Mouse (Mus musculus): ENCODE data around the gene Prn. TPM values are rescaled to one million over a fixed set of nuclear protein-coding genes. Genes with fewer than 3 reads are reported as not detected.

Gene Prn
- polyA plus RNA-seq, 1 experiment from 2014 or later = not detected

DNA sequence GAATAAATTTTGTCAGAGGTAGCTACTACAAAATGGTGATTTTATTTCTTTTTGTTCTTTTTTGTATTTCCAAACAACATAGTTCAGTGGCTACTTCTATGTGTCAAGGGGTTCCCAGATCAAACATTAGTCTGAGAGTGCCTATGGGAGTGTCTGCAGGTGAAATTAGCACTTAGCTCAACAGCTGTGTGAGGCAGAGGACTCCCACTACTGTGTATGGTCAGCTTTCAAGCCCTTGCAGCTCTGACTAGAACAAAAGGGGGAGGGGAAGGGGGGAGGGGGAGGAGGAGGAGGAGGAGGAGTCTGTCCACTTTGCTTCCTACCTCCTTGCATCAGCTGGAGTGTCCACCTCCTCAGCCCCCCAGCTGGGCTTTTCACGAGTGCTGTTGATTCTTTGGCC, 34.6 kb downstream of the Prn start:
- Histone ChIP-seq H3K4me2 (replicated peaks; ENCODE audit: low read depth, low read length) (no peak overlapping the region), H3K27ac (ENCODE audit: low read length) (no peak overlapping the region), H3K27me3 (replicated peaks; ENCODE audit: insufficient read depth, low read length) (no peaks in the 10 kb centered on the region), H3K4me1 (ENCODE audit: insufficient read depth, low read depth, low read length) (no peaks in the 10 kb centered on the region), H3K9me3 (ENCODE audit: low read length) (no peaks in the 10 kb centered on the region), H3K9ac (replicated peaks; ENCODE audit: low read depth) (no peak overlapping the region), H3K36me3 (ENCODE audit: insufficient read depth, low read length) (no peaks in the 10 kb centered on the region), H3K4me3 (ENCODE audit: low read depth, low read length) (no peak overlapping the region)
- TF ChIP-seq EP300 (IDR thresholded peaks at IDR 0.05) (no peak), CTCF (IDR thresholded peaks at IDR 0.05) (no peak)
- ATAC-seq (peak; percentile 57), DNase-seq (ENCODE audit: low spot score) (peak; percentile 26)
- WGBS = 17% methylated on average over 1 of the region's 1 CpGs

DNA sequence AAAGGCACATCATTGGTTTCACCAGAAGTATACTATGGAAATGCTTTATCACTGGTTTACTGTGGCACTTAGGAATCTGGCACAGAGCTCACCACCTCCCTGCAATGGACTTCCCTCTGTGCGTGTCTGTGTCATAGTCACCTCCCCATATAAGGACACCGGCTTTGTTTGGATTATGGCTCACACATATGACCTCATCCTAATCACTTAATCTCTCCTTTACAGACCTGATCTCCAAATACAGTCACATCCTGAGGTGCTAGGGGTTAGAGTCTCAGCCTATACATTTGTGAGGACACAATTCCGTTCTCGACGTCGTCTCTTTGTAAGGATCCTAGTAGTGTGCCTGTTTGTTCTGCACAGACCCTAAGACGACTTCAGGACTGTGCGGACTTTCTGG, 35.5 kb downstream of the Prn start:
- DNase-seq (ENCODE audit: low spot score) (peak; percentile 63), ATAC-seq (peak; percentile 79)
- TF ChIP-seq CTCF (IDR thresholded peaks at IDR 0.05) (no peak), EP300 (IDR thresholded peaks at IDR 0.05) (peak; percentile 55)
- H3K9me3 ChIP-seq (ENCODE audit: low read length) = no peaks in the 10 kb centered on the region
- H3K4me3 ChIP-seq (ENCODE audit: low read depth, low read length) = no peak overlapping the region
- H3K4me1 ChIP-seq (ENCODE audit: insufficient read depth, low read depth, low read length) = no peaks in the 10 kb centered on the region
- H3K4me2 ChIP-seq (replicated peaks; ENCODE audit: low read depth, low read length) = no peak overlapping the region
- no peaks in the 10 kb centered on the region for H3K27me3 ChIP-seq (replicated peaks; ENCODE audit: insufficient read depth, low read length)
- WGBS = 54% methylated on average over 8 of the region's 8 CpGs
- H3K27ac ChIP-seq (ENCODE audit: low read length) = no peak overlapping the region
- H3K36me3 ChIP-seq (ENCODE audit: insufficient read depth, low read length) = no peaks in the 10 kb centered on the region
- H3K9ac ChIP-seq (replicated peaks; ENCODE audit: low read depth) = no peak overlapping the region

DNA sequence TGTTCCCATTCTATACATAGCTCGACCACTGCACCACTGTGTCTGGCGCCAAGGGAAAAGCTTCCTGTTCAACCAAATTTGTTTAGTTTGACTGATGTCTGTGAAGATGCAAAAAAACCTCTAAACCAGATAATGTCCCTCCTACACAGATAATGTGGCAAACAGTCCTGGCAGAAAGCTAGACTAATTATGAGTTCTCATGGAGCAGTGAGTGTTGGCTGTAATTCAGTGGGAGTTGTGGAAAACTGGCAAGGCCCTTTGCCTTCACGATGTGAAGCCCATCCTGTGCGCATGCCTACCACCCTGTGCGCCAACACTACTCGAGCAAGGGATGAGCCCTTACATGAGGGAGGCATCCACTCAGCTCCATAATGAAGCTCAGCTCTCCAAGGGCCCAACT, 36.0 kb downstream of the Prn start:
- Histone ChIP-seq H3K36me3 (ENCODE audit: insufficient read depth, low read length) (no peaks in the 10 kb centered on the region), H3K4me2 (replicated peaks; ENCODE audit: low read depth, low read length) (no peak overlapping the region), H3K4me3 (ENCODE audit: low read depth, low read length) (no peak overlapping the region), H3K9me3 (ENCODE audit: low read length) (no peaks in the 10 kb centered on the region), H3K27ac (ENCODE audit: low read length) (no peak overlapping the region), H3K4me1 (ENCODE audit: insufficient read depth, low read depth, low read length) (no peaks in the 10 kb centered on the region), H3K27me3 (replicated peaks; ENCODE audit: insufficient read depth, low read length) (no peaks in the 10 kb centered on the region), H3K9ac (replicated peaks; ENCODE audit: low read depth) (no peak overlapping the region)
- 67% methylated on average over 6 of the region's 6 CpGs for WGBS
- no peak for TF ChIP-seq CTCF (IDR thresholded peaks at IDR 0.05)
- no peak for DNase-seq (ENCODE audit: low spot score)
- no peak for ATAC-seq

DNA sequence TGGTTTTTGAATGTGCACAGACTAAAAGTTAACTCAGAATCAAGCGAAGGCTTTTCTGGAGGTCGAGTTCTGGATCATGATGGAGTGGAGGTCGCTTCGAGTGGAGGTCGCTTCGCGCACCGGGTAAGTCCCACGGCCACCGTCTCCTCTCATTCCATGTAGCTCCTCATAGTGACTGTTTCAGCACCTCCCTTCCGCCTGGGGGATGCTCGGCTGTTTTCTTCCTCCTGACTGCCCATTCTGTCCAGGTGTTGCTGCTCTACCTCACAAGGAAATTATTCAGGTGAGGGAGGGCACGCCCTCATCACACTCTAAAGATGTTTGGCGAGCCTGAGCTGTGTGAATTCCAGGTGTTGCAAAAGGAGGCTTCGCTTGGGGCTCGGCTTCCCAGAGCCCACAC, 36.6 kb downstream of the Prn start:
- Histone ChIP-seq H3K4me2 (replicated peaks; ENCODE audit: low read depth, low read length) (no peak overlapping the region), H3K9me3 (ENCODE audit: low read length) (no peaks in the 10 kb centered on the region), H3K36me3 (ENCODE audit: insufficient read depth, low read length) (no peaks in the 10 kb centered on the region), H3K27ac (ENCODE audit: low read length) (no peak overlapping the region), H3K4me1 (ENCODE audit: insufficient read depth, low read depth, low read length) (no peaks in the 10 kb centered on the region), H3K9ac (replicated peaks; ENCODE audit: low read depth) (no peak overlapping the region), H3K27me3 (replicated peaks; ENCODE audit: insufficient read depth, low read length) (no peaks in the 10 kb centered on the region), H3K4me3 (ENCODE audit: low read depth, low read length) (no peak overlapping the region)
- no peak for TF ChIP-seq CTCF (IDR thresholded peaks at IDR 0.05)
- TF ChIP-seq EP300 (IDR thresholded peaks at IDR 0.05) = no peak
- 80% methylated on average over 16 of the region's 16 CpGs for WGBS
- DNase-seq (ENCODE audit: low spot score) = peak; percentile 20
- ATAC-seq = no peak

DNA sequence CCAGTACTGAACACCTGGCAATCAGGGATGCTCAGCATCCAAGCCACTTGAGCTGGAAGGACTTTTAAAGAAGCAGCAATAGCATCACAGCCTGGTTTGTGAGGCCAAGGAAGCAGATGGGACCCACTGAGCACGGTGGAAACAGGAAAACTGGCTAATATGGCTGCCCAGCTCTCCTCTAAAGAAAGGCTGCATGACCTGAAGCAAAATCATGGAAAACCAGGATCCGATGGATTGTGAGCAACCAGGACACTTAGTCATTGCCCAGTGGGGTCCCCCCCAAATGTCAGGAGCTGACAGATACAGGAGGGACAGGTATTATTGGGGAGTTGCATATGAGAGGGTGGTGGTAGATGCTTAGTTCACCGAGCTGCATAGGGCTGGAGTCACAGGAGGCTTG, 38.4 kb downstream of the Prn start:
- H3K4me3 ChIP-seq (ENCODE audit: low read depth, low read length) = no peak overlapping the region
- H3K9me3 ChIP-seq (ENCODE audit: low read length) = no peaks in the 10 kb centered on the region
- H3K9ac ChIP-seq (replicated peaks; ENCODE audit: low read depth) = no peak overlapping the region
- no peak for ATAC-seq
- no peak for TF ChIP-seq EP300 (IDR thresholded peaks at IDR 0.05)
- no peak for TF ChIP-seq CTCF (IDR thresholded peaks at IDR 0.05)
- no peaks in the 10 kb centered on the region; the same call in 1 of the 2 replicates for H3K27me3 ChIP-seq (replicated peaks; ENCODE audit: insufficient read depth, low read length)
- no peak for DNase-seq (ENCODE audit: low spot score)
- no peak overlapping the region for H3K27ac ChIP-seq (ENCODE audit: low read length)
- H3K4me1 ChIP-seq (ENCODE audit: insufficient read depth, low read depth, low read length) = 0 out of 2 replicates have a peak, but pooled peaks cover 5% of the 10 kb centered on the region
- 62% methylated on average over 3 of the region's 3 CpGs for WGBS
- no peak overlapping the region for H3K4me2 ChIP-seq (replicated peaks; ENCODE audit: low read depth, low read length)
- H3K36me3 ChIP-seq (ENCODE audit: insufficient read depth, low read length) = no peaks in the 10 kb centered on the region

DNA sequence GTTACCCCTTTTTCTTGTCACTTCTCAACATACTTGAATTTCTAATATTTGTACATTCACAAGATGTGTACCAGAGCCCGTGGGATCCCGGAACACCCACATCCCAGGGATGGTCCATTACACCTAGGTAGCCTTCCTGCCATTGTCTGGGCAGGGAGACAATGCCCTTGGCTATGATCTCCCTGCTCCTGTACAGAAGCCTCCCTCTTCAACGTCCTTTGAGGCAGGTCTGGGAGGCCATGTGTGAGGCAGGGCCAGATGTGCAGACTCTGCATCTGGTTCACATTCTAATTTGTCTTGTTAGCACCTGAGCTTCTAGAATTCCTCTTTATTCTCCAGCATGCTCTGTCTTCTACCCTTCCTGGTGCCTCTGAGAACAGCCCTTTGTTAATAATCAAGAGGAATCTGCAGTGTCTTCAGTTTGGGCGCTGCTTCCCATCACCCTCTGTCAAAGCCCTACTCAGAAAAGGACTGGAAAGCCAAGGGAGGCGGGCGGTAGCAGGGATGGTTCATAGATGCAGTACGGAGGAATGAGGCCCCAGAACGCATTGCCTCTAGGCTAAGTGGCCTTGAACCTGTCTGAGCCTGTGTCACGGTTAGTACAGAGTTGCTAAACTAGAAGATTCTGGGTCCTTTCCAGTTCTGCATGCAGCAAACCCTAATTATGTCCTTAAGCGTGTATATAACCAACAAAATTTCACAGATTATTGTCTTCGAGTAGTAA, 39.3 kb downstream of the Prn start:
- DNase-seq (ENCODE audit: low spot score) (no peak), ATAC-seq (peak; percentile 23; the same call in 1 of the 2 replicates)
- TF ChIP-seq EP300 (IDR thresholded peaks at IDR 0.05) = no peak
- no peak for TF ChIP-seq CTCF (IDR thresholded peaks at IDR 0.05)
- Histone ChIP-seq H3K9ac (replicated peaks; ENCODE audit: low read depth) (no peak overlapping the region), H3K36me3 (ENCODE audit: insufficient read depth, low read length) (no peaks in the 10 kb centered on the region), H3K9me3 (ENCODE audit: low read length) (no peaks in the 10 kb centered on the region), H3K4me2 (replicated peaks; ENCODE audit: low read depth, low read length) (no peak overlapping the region), H3K27me3 (replicated peaks; ENCODE audit: insufficient read depth, low read length) (no peaks in the 10 kb centered on the region; the same call in 1 of the 2 replicates), H3K4me1 (ENCODE audit: insufficient read depth, low read depth, low read length) (0 out of 2 replicates have a peak, but pooled peaks cover 5% of the 10 kb centered on the region), H3K4me3 (ENCODE audit: low read depth, low read length) (no peak overlapping the region), H3K27ac (ENCODE audit: low read length) (no peak overlapping the region; the same call in 1 of the 2 replicates)
- WGBS = 51% methylated on average over 11 of the region's 11 CpGs

All from lung, postnatal 0 days (tissue).